Mouse (Mus musculus): ENCODE results near the gene Sh3bp5l.

DNA sequence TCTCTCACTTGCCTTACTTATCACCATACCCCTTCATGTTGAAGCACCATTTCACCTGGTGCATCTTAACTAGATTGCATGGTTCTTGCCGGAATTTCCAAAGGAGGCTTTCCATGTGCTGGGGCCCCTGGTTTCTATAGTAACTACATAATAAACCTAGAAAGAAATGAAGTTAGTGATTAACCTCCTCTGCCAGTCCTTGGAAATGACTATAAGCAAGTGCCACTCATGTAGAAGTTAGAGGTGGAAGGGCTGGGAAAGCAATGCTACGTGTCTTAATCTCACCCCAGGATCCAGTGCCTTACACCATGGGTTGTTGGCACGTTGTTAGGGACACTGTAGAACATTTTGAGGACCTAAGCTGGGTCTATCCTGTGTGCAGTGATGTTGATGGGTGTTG, 33.9 kb downstream of the Sh3bp5l start:
- TF ChIP-seq CTCF (IDR thresholded peaks at IDR 0.05; ENCODE audit: borderline replicate concordance, insufficient read depth, low read depth, low read length) (no peak), POLR2A (IDR thresholded peaks at IDR 0.05; ENCODE audit: borderline replicate concordance, insufficient read depth, low read length) (no peak)

Measured in cerebellum, adult 2 months (tissue).